Comparison of ENCODE assay signal across 11 mouse cellular contexts in genomic region chr10:40961365-40961764, GRCm38 (mm10).
DNase-seq lines count a peak whose midpoint lies in the region; ATAC-seq and TF ChIP-seq lines count a peak whose summit lies in the region.
"Had no signal": no experiment of that assay in that cellular context is flagged by ENCODE, and none has a peak within 500 bp of the region (broad histone marks: within the 10 kb centered on the region; RNA-seq: fewer than 3 reads in every experiment).

No protein-coding gene starts in this region.

- TF ChIP-seq EP300 in liver, postnatal 0 days (IDR thresholded peaks at IDR 0.05; ENCODE audit: low read depth), result no peak

- H3K9ac ChIP-seq in liver, postnatal 0 days (replicated peaks), result no peak overlapping the region
- no peak overlapping the region for H3K9ac ChIP-seq in ES-E14 (ENCODE audit: insufficient read depth, low read depth, low read length, poor library complexity, severe bottlenecking)
- no peak overlapping the region for H3K9ac ChIP-seq in forebrain, embryonic 13.5 days
- H3K9ac ChIP-seq: limb, embryonic 15.5 days; midbrain, embryonic 13.5 days had no signal

- no peaks in the 10 kb centered on the region for H3K27me3 ChIP-seq in liver, postnatal 0 days (ENCODE audit: insufficient read depth, low read length)
- no peaks in the 10 kb centered on the region for H3K27me3 ChIP-seq in limb, embryonic 10.5 days (ENCODE audit: low read depth, poor library complexity, severe bottlenecking)
- H3K27me3 ChIP-seq in forebrain, embryonic 13.5 days, result no peaks in the 10 kb centered on the region
- H3K27me3 ChIP-seq: limb, embryonic 15.5 days; midbrain, embryonic 13.5 days had no signal

- ATAC-seq in liver, postnatal 0 days, result no peak
- ATAC-seq in forebrain, embryonic 13.5 days, result no peak
- ATAC-seq: midbrain, embryonic 13.5 days had no signal

- H3K4me1 ChIP-seq in liver, postnatal 0 days (ENCODE audit: insufficient read depth), result no peaks in the 10 kb centered on the region
- no peaks in the 10 kb centered on the region for H3K4me1 ChIP-seq in ES-E14 (ENCODE audit: control insufficient read depth in 2 of 2, insufficient read depth in 2 of 2, low read length in 2 of 2, poor library complexity in 1 of 2)
- H3K4me1 ChIP-seq in limb, embryonic 10.5 days, result no peaks in the 10 kb centered on the region
- H3K4me1 ChIP-seq in forebrain, embryonic 13.5 days, result peaks cover 5% of the 10 kb centered on the region; the same call in 1 of the 2 replicates
- H3K4me1 ChIP-seq: limb, embryonic 15.5 days had no signal

- in situ Hi-C loops in ES-E14 (cut with MboI; ENCODE audit: low sequenced_read_pairs in 2 of 2, unreplicated experiment in 2 of 2), result no loop called here

- DNase-seq in liver (peak; percentile 16), ES-E14 (ENCODE audit: low read depth, low spot score) (peak; percentile 54), ZHBTc4 (ENCODE audit: low read depth, low spot score) (peak; percentile 64)
- DNase-seq in liver, postnatal 0 days, result no peak
- peak; percentile 41 for DNase-seq in limb, embryonic 10.5 days (ENCODE audit: low spot score)
- no peak for DNase-seq in thymus, postnatal 10 days (ENCODE audit: low spot score in 2 of 2)
- DNase-seq: gastrocnemius, adult 2 months; thymus, postnatal 36 days had no signal

- H3K4me3 ChIP-seq in liver, postnatal 0 days (ENCODE audit: low read depth, low read length), result no peak overlapping the region
- H3K4me3 ChIP-seq in ES-E14 (ENCODE audit: insufficient read depth in 1 of 2, low read depth in 1 of 2, low read length in 2 of 2, poor library complexity in 1 of 2, severe bottlenecking in 1 of 2), result no peak overlapping the region
- H3K4me3 ChIP-seq in limb, embryonic 10.5 days, result no peak overlapping the region
- H3K4me3 ChIP-seq in forebrain, embryonic 13.5 days, result no peak overlapping the region
- H3K4me3 ChIP-seq: gastrocnemius, adult 2 months; limb, embryonic 15.5 days; midbrain, embryonic 13.5 days had no signal

- 40% methylated on average over 6 of the region's 6 CpGs for WGBS in liver, postnatal 0 days (ENCODE audit: insufficient replicate concordance)
- WGBS in limb, embryonic 10.5 days, result 51% methylated on average over 6 of the region's 6 CpGs
- WGBS in forebrain, embryonic 13.5 days, result 55% methylated on average over 6 of the region's 6 CpGs

- no peaks in the 10 kb centered on the region for H3K9me3 ChIP-seq in liver, postnatal 0 days (ENCODE audit: low read length)
- no peaks in the 10 kb centered on the region for H3K9me3 ChIP-seq in ES-E14 (ENCODE audit: control insufficient read depth, insufficient read depth, low read depth, low read length)
- no peaks in the 10 kb centered on the region for H3K9me3 ChIP-seq in limb, embryonic 10.5 days (replicated peaks)
- no peaks in the 10 kb centered on the region for H3K9me3 ChIP-seq in forebrain, embryonic 13.5 days (replicated peaks)
- H3K9me3 ChIP-seq: limb, embryonic 15.5 days; midbrain, embryonic 13.5 days had no signal

- TF ChIP-seq CTCF in liver, postnatal 0 days (IDR thresholded peaks at IDR 0.05; ENCODE audit: low read depth), result no peak

- H3K27ac ChIP-seq in liver, postnatal 0 days (ENCODE audit: low read depth), result no peak overlapping the region
- H3K27ac ChIP-seq in ES-E14 (ENCODE audit: insufficient read depth, low read depth, low read length, poor library complexity, severe bottlenecking), result no peak overlapping the region
- no peak overlapping the region for H3K27ac ChIP-seq in limb, embryonic 10.5 days
- H3K27ac ChIP-seq in forebrain, embryonic 13.5 days, result no peak overlapping the region
- H3K27ac ChIP-seq: gastrocnemius, adult 2 months; limb, embryonic 15.5 days; midbrain, embryonic 13.5 days had no signal

- H3K4me2 ChIP-seq in liver, postnatal 0 days (ENCODE audit: low read depth, low read length), result no peak overlapping the region
- no peak overlapping the region for H3K4me2 ChIP-seq in forebrain, embryonic 13.5 days
- H3K4me2 ChIP-seq: limb, embryonic 15.5 days; midbrain, embryonic 13.5 days had no signal

- H3K36me3 ChIP-seq in liver, postnatal 0 days (replicated peaks; ENCODE audit: insufficient read depth, low read length), result no peaks in the 10 kb centered on the region
- H3K36me3 ChIP-seq in ES-E14 (ENCODE audit: control insufficient read depth, insufficient read depth, low read length, poor library complexity, severe bottlenecking), result no peaks in the 10 kb centered on the region
- H3K36me3 ChIP-seq in limb, embryonic 10.5 days, result no peaks in the 10 kb centered on the region
- peaks cover 4% of the 10 kb centered on the region; the same call in 1 of the 2 replicates for H3K36me3 ChIP-seq in forebrain, embryonic 13.5 days (ENCODE audit: poor library complexity, severe bottlenecking)
- H3K36me3 ChIP-seq: limb, embryonic 15.5 days had no signal

TF ChIP-seq in ES-E14, 5 proteins besides CTCF, POLR2A, EP300 and RAD21:
- no peak for TF ChIP-seq ZC3H11A (IDR thresholded peaks at IDR 0.05; ENCODE audit: borderline replicate concordance, low read depth, low read length)
- TF ChIP-seq MAFK (IDR thresholded peaks at IDR 0.05; ENCODE audit: insufficient read depth, low read depth, low read length), result no peak
- TF ChIP-seq HCFC1 (IDR thresholded peaks at IDR 0.05; ENCODE audit: borderline replicate concordance, insufficient read depth, low read length), result no peak
- no peak for TF ChIP-seq CHD2 (IDR thresholded peaks at IDR 0.05; ENCODE audit: low read depth, low read length)
- no peak for TF ChIP-seq ZNF384 (IDR thresholded peaks at IDR 0.05; ENCODE audit: low read depth, low read length)

Comparison
In these comparisons a context has a peak if more than half of its experiments do, and no peak if none do; other contexts are left out.
1. DNase-seq: peak in liver (single experiment), ES-E14 (single experiment), ZHBTc4 (single experiment) and limb, embryonic 10.5 days (single experiment); none in liver, postnatal 0 days (single experiment) and thymus, postnatal 10 days (0 of 2).